Mouse (Mus musculus) 416B (cell line): Measurements from ENCODE around the gene A430078G23Rik.
"Not testable (repeated sequence)": the region's sequence is repeated elsewhere in the genome, so short reads cannot be mapped to it uniquely, and the experiment has no call there.

Experiments used
- DNase-seq: peaks from one replicate; pipeline ENCODE4 v3.0.0; 2011; ENCODE audit warnings: low read depth

Gene A430078G23Rik

DNA sequence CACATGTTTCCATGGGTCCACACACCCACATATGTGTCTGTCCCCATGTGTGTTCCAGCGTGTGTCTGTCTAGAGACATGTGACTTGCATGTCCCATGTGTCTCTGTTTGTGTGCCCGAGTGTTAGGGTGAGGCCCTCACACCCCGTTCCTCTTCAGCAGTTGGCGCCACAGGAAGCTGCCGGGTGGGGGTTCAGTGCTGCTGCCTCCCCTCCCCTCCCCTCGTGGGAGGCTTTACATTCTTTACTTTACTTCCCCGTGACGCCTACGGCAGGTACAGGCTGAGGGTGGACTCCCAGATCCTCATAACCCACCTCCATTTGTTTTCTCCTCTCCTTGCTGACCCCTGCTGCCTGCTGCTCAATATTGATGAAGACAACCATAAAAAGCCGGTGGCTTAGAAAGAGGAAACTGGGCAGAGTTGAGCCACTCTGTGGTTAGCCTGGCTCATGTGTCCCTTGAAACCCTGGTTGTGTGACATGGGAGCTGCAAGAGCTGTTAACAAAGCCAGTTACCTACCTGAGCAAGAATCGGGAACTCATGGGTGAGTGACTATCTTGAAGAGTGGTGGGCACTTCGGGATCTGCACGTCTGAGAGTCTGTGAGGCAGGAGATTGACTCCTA lies at the start of gene A430078G23Rik:
Gene A430078G23Rik, plus strand, starts transcription at position 227 of the 622 bp plus-strand sequence.
- peak; percentile 91 for DNase-seq

DNA sequence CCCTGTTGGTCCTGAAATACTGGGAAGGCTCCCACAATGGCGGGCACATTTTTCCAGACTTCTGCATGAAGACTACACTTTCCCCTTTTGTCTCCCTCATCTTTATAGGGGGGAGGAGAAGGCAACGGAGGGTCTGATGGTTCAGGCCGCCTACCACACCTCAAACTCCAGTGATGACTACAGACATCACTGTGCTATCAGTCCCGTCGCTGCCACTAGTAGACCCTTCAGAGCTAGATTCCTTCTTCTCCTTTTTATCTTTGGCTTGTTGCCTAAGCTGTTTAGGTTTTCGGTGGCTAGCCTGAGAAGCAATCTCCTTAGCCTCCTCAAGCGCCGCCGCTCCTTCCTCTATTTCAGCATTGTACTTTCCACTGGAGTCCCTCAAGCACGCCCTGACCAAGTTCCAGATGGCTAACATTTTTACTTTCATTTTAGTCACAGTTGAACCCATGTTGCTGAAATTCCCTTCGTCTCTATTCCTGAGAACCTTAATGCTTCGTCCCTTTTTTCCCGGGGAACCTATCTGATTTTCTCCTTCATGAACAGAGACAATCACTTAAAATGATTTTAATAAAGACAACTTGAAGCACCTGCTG lies 44.9 kb upstream of the A430078G23Rik start:
- not testable (repeated sequence) for DNase-seq

GRCm38 (mm10) chr8:3309636-3310035 lies 43.6 kb upstream of the A430078G23Rik start:
- DNase-seq, result no peak

DNA sequence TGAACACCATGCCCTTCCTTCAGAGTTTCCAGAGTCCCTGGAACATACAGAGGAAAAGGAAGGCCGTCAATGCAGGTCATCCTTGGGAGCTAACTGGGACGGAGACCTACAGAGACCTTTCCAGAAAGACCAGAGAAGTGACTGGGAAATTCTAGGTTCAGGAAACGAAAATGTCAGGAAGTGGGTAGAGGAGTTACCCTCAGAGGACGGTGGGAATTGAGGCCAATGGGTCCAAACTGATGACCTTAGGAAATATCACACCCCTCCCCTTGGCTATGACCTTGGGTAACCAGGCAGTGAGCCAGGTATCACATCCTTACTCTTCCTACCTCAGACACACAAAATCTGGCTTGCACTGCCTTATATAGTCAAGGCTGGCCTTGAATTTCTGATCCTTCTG lies 41.7 kb upstream of the A430078G23Rik start:
- DNase-seq, result no peak

GRCm38 (mm10) chr8:3313417-3313816 lies 39.8 kb upstream of the A430078G23Rik start:
- not testable (repeated sequence) for DNase-seq

GRCm38 (mm10) chr8:3313843-3314242 lies 39.4 kb upstream of the A430078G23Rik start:
- peak; percentile 59 for DNase-seq

- no peak for DNase-seq
These were observed 38.9 kb upstream of the A430078G23Rik start for GRCm38 (mm10) chr8:3314345-3314744.

GRCm38 (mm10) chr8:3316585-3316984 lies 36.6 kb upstream of the A430078G23Rik start:
- no peak for DNase-seq

GRCm38 (mm10) chr8:3319267-3319666 lies 33.9 kb upstream of the A430078G23Rik start:
- DNase-seq, result not testable (repeated sequence)

GRCm38 (mm10) chr8:3324253-3324652 lies 29.0 kb upstream of the A430078G23Rik start:
- DNase-seq, result peak; percentile 89

DNA sequence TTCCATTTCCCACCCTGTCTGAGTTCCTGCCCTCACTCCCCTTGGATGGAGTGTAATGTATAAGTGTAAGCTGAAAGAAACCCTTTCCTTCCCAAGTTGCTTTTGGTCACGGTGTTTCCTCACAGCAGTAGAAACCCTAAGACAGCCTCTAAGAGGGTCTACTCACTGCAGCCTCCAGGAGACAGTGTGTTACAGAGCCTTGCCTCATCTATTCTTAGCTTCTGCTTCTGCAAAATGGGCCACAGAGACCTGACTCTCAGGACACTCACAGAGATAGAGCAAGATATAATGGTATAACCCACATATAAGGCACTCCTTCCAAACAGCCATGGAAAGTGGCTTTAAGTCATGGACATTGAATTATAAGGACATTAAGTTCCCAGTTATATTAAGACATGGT lies 26.2 kb upstream of the A430078G23Rik start:
- DNase-seq, result peak; percentile 72

DNA sequence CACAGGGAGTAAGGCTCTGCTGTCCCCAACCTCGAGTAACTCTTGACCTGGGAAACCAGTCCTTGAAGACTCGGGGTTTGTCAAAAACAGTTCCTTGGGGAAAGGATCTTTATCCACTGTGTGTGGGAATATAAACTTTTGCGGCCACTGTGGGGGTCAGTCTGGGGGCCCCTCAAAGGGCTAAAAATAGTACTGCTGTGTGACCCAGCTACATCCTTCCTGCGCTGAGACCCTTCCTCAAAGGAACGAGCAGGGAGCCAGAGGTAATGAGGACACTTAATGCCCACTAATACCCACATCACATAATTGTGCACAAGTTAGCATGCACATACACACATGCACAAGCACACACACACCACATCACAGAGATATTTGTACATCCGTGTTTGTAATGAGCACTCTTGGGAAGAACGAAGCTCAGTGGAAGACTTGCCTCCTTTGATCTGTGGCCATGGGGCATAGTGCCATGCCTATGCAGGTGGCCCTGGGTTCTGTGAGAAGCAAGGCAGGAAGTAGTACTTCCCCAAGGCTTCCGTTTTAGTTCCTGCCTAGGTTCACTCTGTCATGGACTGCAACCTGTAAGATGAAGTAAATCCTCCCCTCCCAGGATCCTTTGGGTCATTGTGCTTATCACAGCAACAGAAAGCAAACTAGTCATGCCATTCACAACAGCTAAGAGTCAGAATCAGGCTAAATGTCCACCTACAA lies 25.5 kb upstream of the A430078G23Rik start:
- DNase-seq, result peak; percentile 71

DNA sequence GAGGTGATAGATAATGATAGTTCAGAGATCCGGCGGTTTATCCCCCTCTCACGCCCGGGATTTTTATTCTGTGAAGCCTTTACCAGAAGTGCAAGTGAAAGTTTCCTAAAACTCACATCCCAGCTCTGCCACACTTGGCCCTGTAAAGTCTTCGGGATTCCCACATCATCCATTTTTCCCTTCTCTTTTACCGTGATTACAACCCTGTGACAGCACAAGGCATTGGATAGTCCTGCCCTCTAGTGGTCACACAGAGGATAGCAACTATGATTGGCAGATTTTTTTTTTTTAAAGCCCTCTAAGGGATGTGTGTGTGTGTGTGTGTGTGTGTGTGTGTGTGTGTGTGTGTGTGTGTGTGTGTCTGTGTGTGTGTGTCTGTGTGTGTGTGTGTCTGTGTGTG lies 22.6 kb upstream of the A430078G23Rik start:
- peak; percentile 77 for DNase-seq

DNA sequence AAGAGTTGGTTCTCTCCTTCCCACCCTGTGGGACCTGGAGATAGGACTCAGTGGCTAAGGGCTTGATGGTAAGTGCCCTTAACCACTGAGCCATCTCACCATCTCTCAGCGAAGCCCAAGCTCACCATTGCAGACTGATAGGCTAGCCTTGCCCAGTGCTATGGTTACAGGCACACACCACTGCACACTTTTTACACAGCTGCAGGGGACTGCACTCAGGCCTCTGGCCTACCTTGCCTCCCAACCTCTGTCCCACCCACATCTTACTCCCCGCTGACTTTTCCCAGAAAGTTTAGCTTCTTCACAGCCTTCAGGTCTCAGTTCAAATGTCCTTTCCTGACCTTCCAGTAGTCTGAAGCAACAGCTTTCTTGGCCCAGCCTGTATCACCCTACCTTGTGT lies 21.5 kb upstream of the A430078G23Rik start:
- no peak for DNase-seq

- DNase-seq, result peak; percentile 48
These were observed 17.3 kb upstream of the A430078G23Rik start for GRCm38 (mm10) chr8:3335881-3336280.

DNA sequence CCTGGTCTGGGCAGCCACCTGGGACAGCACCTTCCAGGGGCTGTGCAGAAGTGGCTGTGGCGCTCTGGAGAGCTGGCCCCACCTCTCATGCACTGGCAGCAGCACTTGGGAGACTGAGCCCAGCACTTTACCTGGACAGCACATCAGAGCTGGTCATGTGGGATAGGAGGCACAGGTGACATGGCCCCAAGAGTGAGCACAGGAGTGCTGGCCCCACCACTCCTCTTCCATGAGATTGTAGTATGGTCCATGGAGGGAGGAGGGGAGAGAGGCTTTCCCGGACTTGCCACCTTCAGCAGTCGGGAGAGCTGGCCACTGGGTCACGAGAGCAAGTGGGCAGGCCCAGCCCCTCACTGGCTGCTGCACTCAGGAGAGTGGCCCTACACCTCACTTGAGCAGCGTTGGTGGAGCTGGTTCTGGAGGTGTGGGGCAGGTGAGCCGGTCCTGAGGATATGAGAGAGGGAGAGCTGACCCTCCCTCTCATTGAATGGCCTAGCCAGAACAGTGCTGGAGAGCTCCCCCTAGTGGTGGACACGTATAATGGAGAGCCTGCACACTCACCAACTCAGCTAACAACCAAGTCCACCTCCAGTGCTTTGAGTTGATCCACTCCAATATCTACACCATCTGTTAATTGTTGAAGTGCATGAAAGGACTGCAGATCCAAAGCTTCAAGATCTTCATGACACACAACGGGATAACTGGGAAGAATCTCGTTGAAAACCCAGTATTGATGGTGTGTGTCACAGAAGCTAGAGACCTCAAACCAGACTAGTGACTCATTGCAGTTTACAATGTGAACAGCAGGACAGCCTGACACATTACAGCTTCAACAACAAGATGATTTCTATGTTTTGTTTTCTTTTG lies 16.3 kb upstream of the A430078G23Rik start:
- peak; percentile 86 for DNase-seq

DNA sequence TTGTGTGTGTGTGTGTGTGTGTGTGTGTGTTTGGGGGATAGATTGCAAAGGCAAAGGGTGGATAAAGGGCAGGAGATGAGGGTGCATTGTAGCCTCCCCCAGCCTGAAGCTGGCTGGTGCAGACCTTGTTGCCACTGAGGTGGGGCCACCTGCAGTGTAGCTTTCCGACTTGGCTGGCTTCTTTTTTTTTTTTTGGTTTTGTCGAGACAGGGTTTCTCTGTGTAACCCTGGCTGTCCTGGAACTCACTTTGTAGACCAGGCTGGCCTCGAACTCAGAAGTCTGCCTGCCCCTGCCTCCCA lies 15.7 kb upstream of the A430078G23Rik start:
- DNase-seq, result not testable (repeated sequence)

- DNase-seq, result peak; percentile 61
These were observed 15.2 kb upstream of the A430078G23Rik start for GRCm38 (mm10) chr8:3337971-3338370.

GRCm38 (mm10) chr8:3340711-3341110 lies 12.5 kb upstream of the A430078G23Rik start:
- DNase-seq, result not testable (repeated sequence)

DNA sequence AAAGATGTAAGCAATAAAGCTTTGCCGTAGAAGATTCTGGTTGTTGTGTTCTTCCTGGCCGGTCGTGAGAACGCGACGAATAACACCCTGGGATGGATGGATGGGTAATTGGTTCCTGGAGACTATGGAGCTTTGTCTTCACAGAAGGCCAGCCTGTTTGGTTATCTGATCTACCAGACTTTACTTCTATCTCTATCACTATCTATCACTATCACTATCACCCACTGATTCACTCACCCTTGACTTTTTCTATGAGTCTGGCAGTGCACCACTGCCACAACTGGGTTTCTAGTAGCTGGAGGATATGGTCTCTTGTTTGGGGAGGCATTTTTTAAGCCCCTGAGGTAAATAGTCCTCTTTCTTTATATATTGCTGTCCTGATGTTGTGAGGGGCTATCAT lies 7.9 kb upstream of the A430078G23Rik start:
- no peak for DNase-seq

DNA sequence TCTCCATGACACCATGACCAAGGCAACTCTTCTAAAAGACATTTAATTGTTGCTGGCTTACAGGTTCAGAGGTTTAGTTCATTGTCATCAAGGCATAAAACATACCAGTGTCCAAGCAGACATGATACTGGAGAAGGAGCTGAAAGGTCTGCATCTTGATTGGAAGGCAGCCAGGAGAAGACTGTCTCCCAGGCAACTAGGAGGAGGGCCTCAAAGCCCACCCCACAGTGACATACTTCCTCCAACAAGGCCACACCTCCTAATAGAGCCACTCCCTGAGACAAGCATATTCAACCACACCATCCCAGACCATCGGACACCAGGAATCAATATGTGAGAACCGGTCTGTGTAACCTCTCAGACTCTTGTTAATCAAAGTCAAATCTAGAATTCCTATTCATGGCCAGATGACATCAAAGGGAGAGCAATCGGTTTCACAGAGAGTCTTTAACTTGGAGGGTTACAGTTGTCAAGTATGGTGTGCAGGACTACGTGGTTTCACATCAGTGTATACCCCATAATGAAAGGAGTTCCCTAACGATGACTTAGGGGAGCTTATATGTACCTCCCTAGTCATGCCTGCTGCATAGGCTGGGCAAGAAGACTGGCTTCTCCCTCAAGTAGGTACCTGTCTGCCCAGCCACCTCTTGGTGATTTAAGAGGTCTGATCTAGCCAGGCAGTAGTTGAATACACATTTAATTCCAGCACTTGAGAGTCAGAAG lies 6.4 kb upstream of the A430078G23Rik start:
- peak; percentile 36 for DNase-seq
